Mouse (Mus musculus) forebrain, embryonic 10.5 days (tissue): Measurements from ENCODE around the gene Lime1. TPM values are rescaled to one million over a fixed set of nuclear protein-coding genes. Genes with fewer than 3 reads are reported as not detected.

Source experiments
- DNase-seq: peaks from one replicate; pipeline ENCODE4 v3.0.0-alpha.2; 2017; ENCODE audit warnings: low spot score; ENCODE audit errors: extremely low spot score
- H3K27ac ChIP-seq: fragments of 300-500 bp; sonication (generic); 2 replicates; pipeline ENCODE4 v1.5.1; 2016; ENCODE audit warnings: mild to moderate bottlenecking
- H3K27me3 ChIP-seq: fragments of 300-500 bp; sonication (generic); 2 replicates; pipeline ENCODE4 v1.6.1; 2016; ENCODE audit warnings: mild to moderate bottlenecking; ENCODE audit not compliant: poor library complexity, severe bottlenecking
- H3K36me3 ChIP-seq: fragments of 300-500 bp; sonication (generic); replicated peaks from 2 replicates; pipeline ENCODE4 v1.6.1; 2016; ENCODE audit warnings: mild to moderate bottlenecking, moderate library complexity
- H3K4me1 ChIP-seq: fragments of 300-500 bp; sonication (generic); 2 replicates; pipeline ENCODE4 v1.6.1; 2016
- H3K4me3 ChIP-seq: fragments of 300-500 bp; sonication (generic); 2 replicates; pipeline ENCODE4 v1.5.1; 2016; ENCODE audit warnings: mild to moderate bottlenecking, moderate library complexity
- H3K9me3 ChIP-seq: fragments of 300-500 bp; sonication (generic); 2 replicates; pipeline ENCODE4 v1.6.1; 2016; ENCODE audit warnings: mild to moderate bottlenecking, moderate library complexity
- WGBS: fragments of 180-500 bp; shearing (Covaris S2); methylation state at CpG from one replicate; pipeline ENCODE4 v1.1.7; 2016; 5-methylcytosine and 5-hydroxymethylcytosine counted together
- polyA plus RNA-seq: library from polyadenylated mRNA; unstranded; fragments of >200 nt; fragmentation: Nextera tagmentation; extraction: Ambion mirVana; gene quantifications from 2 replicates; pipeline ENCODE4 v1.2.1, GENCODE M21; 2016

The Lime1 gene
- polyA plus RNA-seq, 1 experiment from 2014 or later = 29.8 TPM

DNA sequence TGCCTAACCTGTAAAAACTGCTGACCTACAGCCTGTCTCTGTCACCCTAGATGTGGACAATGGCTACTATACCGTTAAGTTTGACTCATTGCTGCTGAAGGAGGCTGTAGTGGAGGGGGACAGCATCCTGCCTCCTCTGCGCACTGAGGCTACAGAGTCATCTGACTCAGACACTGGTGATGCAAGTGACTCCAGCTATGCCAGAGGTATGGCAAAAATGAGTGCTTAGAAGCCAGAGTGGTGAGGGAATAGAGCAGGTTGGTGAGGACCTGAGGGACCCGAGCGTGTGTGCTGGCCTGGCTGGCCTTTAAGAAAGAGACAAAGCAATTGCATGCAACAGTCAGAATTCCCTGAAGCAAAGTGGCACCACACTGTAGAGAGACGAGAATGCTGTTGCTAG is 1.2 kb upstream of the Lime1 start:
- Histone ChIP-seq H3K4me1 (no peaks in the 10 kb centered on the region), H3K27ac (no peak overlapping the region), H3K36me3 (peaks cover 70% of the 10 kb centered on the region), H3K9me3 (no peaks in the 10 kb centered on the region), H3K27me3 (no peaks in the 10 kb centered on the region), H3K4me3 (no peak overlapping the region)
- DNase-seq = no peak
- 92% methylated on average over 5 of the region's 5 CpGs for WGBS

DNA sequence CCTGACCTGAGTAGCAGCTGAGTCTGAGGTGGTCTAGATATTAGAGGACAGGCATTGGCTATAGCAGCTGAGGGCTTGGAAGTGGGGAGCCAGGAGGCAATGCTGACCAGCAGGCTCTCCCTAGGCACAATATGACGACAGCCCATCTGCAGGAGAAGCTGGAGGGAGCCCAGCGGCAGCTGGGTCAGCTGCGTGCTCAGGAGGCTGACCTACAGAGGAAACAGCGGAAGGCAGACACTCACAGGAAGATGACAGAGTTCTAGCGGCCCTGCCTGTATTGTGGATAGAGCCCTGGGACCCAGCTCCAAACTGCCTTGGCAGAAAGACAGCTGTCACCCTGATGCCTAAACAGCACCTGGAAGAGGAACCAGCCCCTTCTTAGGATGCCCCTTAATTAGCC is 373 bp downstream of the Lime1 start:
- H3K9me3 ChIP-seq = no peaks in the 10 kb centered on the region
- no peak overlapping the region for H3K27ac ChIP-seq
- no peaks in the 10 kb centered on the region for H3K4me1 ChIP-seq
- H3K36me3 ChIP-seq = peaks cover 74% of the 10 kb centered on the region
- no peak for DNase-seq
- H3K27me3 ChIP-seq = no peaks in the 10 kb centered on the region
- whole genome bisulfite sequencing = 91% methylated on average over 5 of the region's 5 CpGs
- no peak overlapping the region for H3K4me3 ChIP-seq

- no peaks in the 10 kb centered on the region for H3K4me1 ChIP-seq
- peaks cover 81% of the 10 kb centered on the region for H3K36me3 ChIP-seq
- DNase-seq = no peak
- H3K9me3 ChIP-seq = no peaks in the 10 kb centered on the region
- no peak overlapping the region for H3K27ac ChIP-seq
- H3K27me3 ChIP-seq = no peaks in the 10 kb centered on the region
- H3K4me3 ChIP-seq = no peak overlapping the region
- 94% methylated on average over 5 of the region's 5 CpGs for WGBS
Observed at GRCm38 (mm10) chr2:181381107-181381506, 1.2 kb downstream of the Lime1 start.

- Histone ChIP-seq H3K27ac (no peak overlapping the region), H3K4me3 (no peak overlapping the region), H3K36me3 (peaks cover 87% of the 10 kb centered on the region), H3K27me3 (no peaks in the 10 kb centered on the region), H3K4me1 (no peaks in the 10 kb centered on the region), H3K9me3 (no peaks in the 10 kb centered on the region)
- 95% methylated on average over 6 of the region's 6 CpGs for WGBS
- DNase-seq = no peak
Observed at GRCm38 (mm10) chr2:181381631-181382306, 1.9 kb downstream of the Lime1 start.

- Histone ChIP-seq H3K27ac (no peak overlapping the region), H3K4me1 (no peaks in the 10 kb centered on the region), H3K36me3 (peaks cover 81% of the 10 kb centered on the region), H3K9me3 (no peaks in the 10 kb centered on the region), H3K27me3 (no peaks in the 10 kb centered on the region), H3K4me3 (no peak overlapping the region)
- DNase-seq = no peak
- 92% methylated on average over 7 of the region's 7 CpGs for WGBS
Observed at GRCm38 (mm10) chr2:181384463-181384862, 4.6 kb downstream of the Lime1 start.

DNA sequence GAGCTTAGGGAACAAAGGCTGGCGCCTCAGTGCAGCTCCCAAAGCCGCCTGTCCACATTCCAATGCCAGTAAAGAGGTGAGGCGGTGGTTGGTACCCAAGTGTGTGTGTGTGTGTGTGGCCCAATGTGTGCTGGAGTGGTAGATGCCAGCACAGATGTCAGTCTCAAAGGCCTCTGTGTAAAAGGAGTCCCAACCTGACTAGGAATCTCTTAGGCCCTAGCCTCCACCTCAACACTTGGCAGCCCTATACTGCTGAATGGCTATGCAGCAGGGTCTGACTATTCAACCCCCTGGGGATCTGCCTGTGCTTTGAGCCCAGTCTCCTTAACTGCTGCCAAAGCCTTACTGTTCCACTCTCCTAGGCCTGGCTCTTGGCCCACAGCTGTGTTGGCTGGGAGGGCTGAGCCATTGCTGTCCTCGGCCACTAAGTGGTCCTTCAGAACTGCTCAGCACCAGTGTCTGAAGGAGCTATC is 5.1 kb downstream of the Lime1 start:
- no peak for DNase-seq
- no peaks in the 10 kb centered on the region for H3K27me3 ChIP-seq
- no peaks in the 10 kb centered on the region for H3K4me1 ChIP-seq
- 89% methylated on average over 4 of the region's 4 CpGs for WGBS
- H3K27ac ChIP-seq = no peak overlapping the region
- peaks cover 78% of the 10 kb centered on the region for H3K36me3 ChIP-seq
- H3K9me3 ChIP-seq = no peaks in the 10 kb centered on the region
- no peak overlapping the region for H3K4me3 ChIP-seq

DNA sequence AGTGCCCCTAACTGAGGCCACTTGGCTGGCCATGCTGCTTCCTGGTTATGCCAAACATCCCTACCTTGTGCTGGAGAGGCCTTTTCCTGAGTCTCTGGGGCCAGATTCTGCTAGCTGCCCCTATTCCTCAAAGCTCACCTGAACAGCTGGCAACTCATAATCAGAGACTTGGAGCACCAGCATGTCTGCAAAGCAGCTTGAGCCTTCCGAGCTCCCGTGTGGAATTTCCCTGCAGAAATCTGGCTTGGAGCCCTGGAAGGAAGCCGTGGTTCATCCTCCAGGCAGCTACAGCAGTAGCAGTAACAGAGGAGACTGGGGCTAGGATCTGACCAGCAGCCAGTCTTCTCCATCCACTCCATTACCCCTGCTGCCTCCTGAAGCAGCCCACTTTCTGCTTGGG is 6.0 kb downstream of the Lime1 start:
- no peak for DNase-seq
- Histone ChIP-seq H3K4me1 (no peaks in the 10 kb centered on the region), H3K9me3 (no peaks in the 10 kb centered on the region), H3K4me3 (no peak overlapping the region), H3K36me3 (peaks cover 78% of the 10 kb centered on the region), H3K27me3 (no peaks in the 10 kb centered on the region), H3K27ac (no peak overlapping the region)
- 94% methylated on average over 3 of the region's 3 CpGs for WGBS

DNA sequence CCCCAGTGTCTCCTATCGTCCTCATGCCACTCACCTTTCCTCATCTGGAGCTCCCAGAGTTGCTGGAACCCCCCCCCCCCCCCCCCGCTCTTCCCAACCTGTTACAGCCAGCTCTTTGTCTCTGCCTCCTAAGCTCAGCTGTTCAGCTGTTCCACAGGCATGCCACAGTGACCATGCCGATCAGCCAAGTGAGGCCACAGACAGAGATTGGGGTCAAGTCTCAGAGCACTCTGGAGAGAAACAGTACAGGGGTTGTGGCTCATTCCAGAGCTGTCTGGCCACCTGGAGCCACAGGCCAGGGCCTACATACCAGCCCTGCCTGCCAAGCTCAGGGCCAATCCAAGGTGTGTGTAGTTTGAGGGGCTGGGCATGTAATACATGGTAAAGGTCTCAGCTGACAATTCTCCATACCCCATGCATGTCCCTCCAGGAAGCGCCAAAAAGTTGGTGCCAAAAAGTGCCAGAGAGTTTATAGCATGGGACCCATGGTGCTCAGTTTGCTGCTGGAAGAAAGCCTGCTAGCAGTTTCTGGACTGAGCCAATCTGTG is 6.9 kb downstream of the Lime1 start:
- Histone ChIP-seq H3K36me3 (peaks cover 78% of the 10 kb centered on the region), H3K4me1 (no peaks in the 10 kb centered on the region), H3K27ac (no peak overlapping the region), H3K4me3 (no peak overlapping the region), H3K27me3 (no peaks in the 10 kb centered on the region), H3K9me3 (no peaks in the 10 kb centered on the region)
- DNase-seq = no peak
- WGBS = 77% methylated on average over 4 of the region's 4 CpGs

DNA sequence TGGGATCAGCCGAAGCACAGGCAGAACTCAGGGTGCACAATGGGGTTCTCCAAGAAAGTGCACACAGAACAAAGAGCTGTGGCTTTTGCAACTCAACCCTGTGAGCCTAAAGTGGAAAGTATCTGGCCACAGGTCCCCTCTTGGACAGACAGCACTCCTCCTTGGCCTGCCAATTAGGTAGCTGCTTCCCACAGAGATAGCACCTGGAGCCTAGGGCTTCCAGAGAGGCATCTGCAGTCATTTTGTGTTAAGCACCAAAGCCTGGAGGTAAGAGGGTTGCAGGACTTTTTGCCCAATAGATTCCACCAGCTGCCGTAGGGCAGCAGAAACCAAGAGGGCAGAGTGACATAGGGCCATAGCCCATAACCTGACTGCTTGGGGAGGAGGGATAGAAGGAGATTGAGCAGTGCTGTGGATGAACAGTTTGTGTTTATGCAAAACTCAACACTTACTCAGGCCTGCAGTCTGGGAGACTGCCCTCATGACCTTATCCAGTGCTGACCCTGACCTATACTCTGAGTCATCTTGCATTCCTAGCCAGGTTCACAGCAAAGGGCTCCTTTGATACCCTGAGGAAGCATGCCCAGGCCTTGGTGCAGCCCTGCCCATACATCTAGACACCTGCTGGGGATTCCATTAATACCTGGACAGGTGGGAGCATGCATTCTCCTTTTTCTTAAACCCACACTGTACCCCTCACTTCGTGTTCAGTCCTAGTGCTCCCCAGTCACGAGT is 10.4 kb downstream of the Lime1 start:
- no peak overlapping the region for H3K4me3 ChIP-seq
- H3K27me3 ChIP-seq = no peaks in the 10 kb centered on the region
- H3K9me3 ChIP-seq = no peaks in the 10 kb centered on the region
- H3K36me3 ChIP-seq = peaks cover 73% of the 10 kb centered on the region
- WGBS = 79% methylated on average over 4 of the region's 4 CpGs
- H3K4me1 ChIP-seq = no peaks in the 10 kb centered on the region
- DNase-seq = no peak
- no peak overlapping the region for H3K27ac ChIP-seq

GRCm38 (mm10) chr2:181391022-181391421 is 11.1 kb downstream of the Lime1 start:
- DNase-seq = no peak
- no peak overlapping the region for H3K4me3 ChIP-seq
- no peak overlapping the region for H3K27ac ChIP-seq
- no peaks in the 10 kb centered on the region for H3K27me3 ChIP-seq
- WGBS = 89% methylated on average over 15 of the region's 15 CpGs
- no peaks in the 10 kb centered on the region for H3K4me1 ChIP-seq
- H3K36me3 ChIP-seq = peaks cover 72% of the 10 kb centered on the region
- no peaks in the 10 kb centered on the region for H3K9me3 ChIP-seq

GRCm38 (mm10) chr2:181391541-181391940 is 11.7 kb downstream of the Lime1 start:
- Histone ChIP-seq H3K9me3 (no peaks in the 10 kb centered on the region), H3K4me3 (no peak overlapping the region), H3K4me1 (no peaks in the 10 kb centered on the region), H3K36me3 (peaks cover 67% of the 10 kb centered on the region), H3K27ac (no peak overlapping the region), H3K27me3 (no peaks in the 10 kb centered on the region)
- no peak for DNase-seq
- 69% methylated on average over 2 of the region's 2 CpGs for WGBS

DNA sequence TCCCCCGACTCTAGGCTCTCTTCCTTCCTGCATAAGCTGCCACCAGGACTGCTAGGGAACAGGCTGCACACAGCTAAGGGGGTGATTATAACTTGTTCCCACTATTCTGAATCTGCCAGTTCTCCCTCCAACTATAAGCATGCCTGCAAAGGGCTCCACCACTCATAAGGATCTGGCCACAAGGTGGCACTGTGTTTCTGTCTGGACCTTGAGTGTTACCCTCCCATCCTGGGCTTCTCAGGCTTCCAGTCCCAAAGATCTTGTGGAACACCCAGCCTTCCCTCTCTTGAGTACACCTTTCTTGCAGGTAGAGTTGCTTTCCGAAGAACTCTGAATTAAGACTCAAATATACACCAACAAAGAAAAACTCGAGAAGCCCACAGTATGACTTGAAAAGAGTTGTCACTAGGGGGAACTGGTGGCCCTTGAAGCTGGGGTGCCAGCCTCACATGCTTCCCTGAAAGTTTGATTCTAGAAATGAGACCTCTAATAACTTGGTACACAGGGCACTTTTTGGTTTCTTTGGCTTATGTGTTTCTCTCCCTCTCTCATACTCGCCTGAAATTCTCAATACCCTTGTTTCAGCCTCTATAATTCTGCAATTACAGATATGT is 12.8 kb downstream of the Lime1 start:
- peak; percentile 77 for DNase-seq
- Histone ChIP-seq H3K4me3 (no peak overlapping the region), H3K4me1 (no peaks in the 10 kb centered on the region), H3K9me3 (no peaks in the 10 kb centered on the region), H3K36me3 (peaks cover 59% of the 10 kb centered on the region), H3K27me3 (no peaks in the 10 kb centered on the region), H3K27ac (no peak overlapping the region)
- 29% methylated on average over 4 of the region's 4 CpGs for WGBS

DNA sequence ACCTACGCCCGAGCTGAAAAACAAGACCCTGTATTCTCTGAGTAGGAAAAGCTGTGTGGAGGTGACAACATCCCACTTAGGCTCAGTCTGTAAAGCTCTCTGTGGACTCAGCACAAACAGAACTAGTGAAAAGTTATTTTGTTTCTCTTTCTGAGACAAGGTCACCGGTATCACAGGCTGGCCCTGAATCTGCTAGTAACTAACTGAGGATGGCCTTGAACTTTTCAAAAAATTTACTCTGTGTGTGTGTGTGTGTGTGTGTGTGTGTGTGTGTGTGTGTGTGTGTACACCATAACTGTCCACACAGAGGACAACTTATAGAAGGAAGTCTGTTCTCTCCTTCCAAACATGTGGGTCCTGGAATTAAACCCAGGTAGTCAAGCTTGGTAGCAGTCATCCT is 14.2 kb downstream of the Lime1 start:
- Histone ChIP-seq H3K9me3 (no peaks in the 10 kb centered on the region), H3K27me3 (no peaks in the 10 kb centered on the region), H3K36me3 (peaks cover 55% of the 10 kb centered on the region), H3K4me3 (no peak overlapping the region), H3K27ac (no peak overlapping the region), H3K4me1 (no peaks in the 10 kb centered on the region)
- DNase-seq = no peak
- WGBS = 95% methylated on average over 3 of the region's 3 CpGs
